Mouse (Mus musculus) intestine, postnatal 0 days (tissue): ENCODE measurements around the gene 1700029J07Rik. TPM values are rescaled to one million over a fixed set of nuclear protein-coding genes. Genes with fewer than 3 reads are reported as not detected.

Source experiments
- ATAC-seq: fragments of 200-750 bp; cut with Nextera tagmentation; 2 replicates; pipeline ENCODE4 v1.8.0; 2017; ENCODE audit warnings: mild to moderate bottlenecking, moderate TSS enrichment, moderate library complexity
- H3K27ac ChIP-seq: fragments of 300-500 bp; sonication (generic); 2 replicates; pipeline ENCODE4 v1.5.1; 2014; ENCODE audit warnings: mild to moderate bottlenecking, low read depth, low read length, moderate library complexity
- H3K27me3 ChIP-seq: fragments of 300-500 bp; sonication (generic); replicated peaks from 2 replicates; pipeline ENCODE4 v1.6.1; 2014; ENCODE audit warnings: low read length, mixed read lengths; ENCODE audit not compliant: control insufficient read depth, insufficient read depth
- H3K36me3 ChIP-seq: fragments of 300-500 bp; sonication (generic); 2 replicates; pipeline ENCODE4 v1.6.1; 2014; ENCODE audit warnings: mild to moderate bottlenecking, moderate library complexity; ENCODE audit not compliant: control insufficient read depth, insufficient read depth
- H3K4me1 ChIP-seq: fragments of 300-500 bp; sonication (generic); replicated peaks from 2 replicates; pipeline ENCODE4 v1.6.1; 2014; ENCODE audit warnings: antibody characterized with exemption, low read length, mixed read lengths; ENCODE audit not compliant: control insufficient read depth, insufficient read depth
- H3K4me2 ChIP-seq: fragments of 300-500 bp; sonication (generic); replicated peaks from 2 replicates; pipeline ENCODE4 v1.6.1; 2014; ENCODE audit warnings: low read depth, mild to moderate bottlenecking, moderate library complexity
- H3K4me3 ChIP-seq: fragments of 300-500 bp; sonication (generic); 2 replicates; pipeline ENCODE4 v1.5.1; 2014; ENCODE audit warnings: low read depth, low read length
- H3K9ac ChIP-seq: fragments of 300-500 bp; sonication (generic); 2 replicates; pipeline ENCODE4 v1.6.1; 2014; ENCODE audit warnings: mild to moderate bottlenecking, low read depth, low read length
- H3K9me3 ChIP-seq: fragments of 300-500 bp; sonication (generic); 2 replicates; pipeline ENCODE4 v1.6.1; 2016; ENCODE audit warnings: mixed run types; ENCODE audit not compliant: control insufficient read depth
- CTCF ChIP-seq: sonication (generic); IDR thresholded peaks from 2 replicates; pipeline ENCODE4 v1.5.1; 2016; ENCODE audit warnings: low read depth, mild to moderate bottlenecking, control low read depth, antibody characterized with exemption, moderate library complexity
- WGBS: fragments of 180-500 bp; shearing (Covaris S2); extraction: QIAGEN DNeasy Blood & Tissue Kit; methylation state at CpG from one replicate; pipeline ENCODE4 v1.1.7; 2014; 5-methylcytosine and 5-hydroxymethylcytosine counted together
- polyA plus RNA-seq: library from polyadenylated mRNA; unstranded; fragments of >200 nt; fragmentation: Nextera tagmentation; extraction: Ambion mirVana; gene quantifications from 2 replicates; pipeline ENCODE4 v1.2.1, GENCODE M21; 2015

The 1700029J07Rik gene
- polyA plus RNA-seq, 1 experiment from 2014 or later: 0.70 TPM

DNA sequence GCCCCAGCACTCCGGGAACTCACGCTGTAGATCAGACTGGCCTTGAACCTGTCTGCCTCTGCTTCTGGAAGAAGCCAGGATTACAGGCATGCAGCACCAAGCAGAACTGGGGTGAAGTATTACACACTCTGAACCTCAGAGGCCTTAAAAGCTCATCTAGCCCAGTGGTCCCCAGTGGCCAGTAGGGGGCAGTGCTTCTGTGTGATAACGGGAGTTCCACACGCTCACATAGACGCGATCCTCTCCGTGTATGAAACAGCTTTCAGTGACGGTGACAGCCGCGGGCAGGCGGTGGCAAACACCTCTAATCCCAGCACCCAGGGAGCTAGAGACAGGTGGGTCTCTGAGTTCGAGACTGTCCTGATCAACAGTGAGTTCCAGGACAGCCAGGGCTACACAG is 4.2 kb downstream of the 1700029J07Rik start:
- H3K9me3 ChIP-seq: 0 out of 2 replicates have a peak, but pooled peaks cover 3% of the 10 kb centered on the region
- H3K27ac ChIP-seq: no peak overlapping the region
- H3K36me3 ChIP-seq: no peaks in the 10 kb centered on the region
- no peak for ATAC-seq
- TF ChIP-seq CTCF: peak; percentile 37
- no peaks in the 10 kb centered on the region for H3K27me3 ChIP-seq
- no peak overlapping the region for H3K4me2 ChIP-seq
- H3K4me1 ChIP-seq: peaks cover 6% of the 10 kb centered on the region
- H3K9ac ChIP-seq: no peak overlapping the region
- 97% methylated on average over 12 of the region's 12 CpGs for WGBS
- H3K4me3 ChIP-seq: no peak overlapping the region

DNA sequence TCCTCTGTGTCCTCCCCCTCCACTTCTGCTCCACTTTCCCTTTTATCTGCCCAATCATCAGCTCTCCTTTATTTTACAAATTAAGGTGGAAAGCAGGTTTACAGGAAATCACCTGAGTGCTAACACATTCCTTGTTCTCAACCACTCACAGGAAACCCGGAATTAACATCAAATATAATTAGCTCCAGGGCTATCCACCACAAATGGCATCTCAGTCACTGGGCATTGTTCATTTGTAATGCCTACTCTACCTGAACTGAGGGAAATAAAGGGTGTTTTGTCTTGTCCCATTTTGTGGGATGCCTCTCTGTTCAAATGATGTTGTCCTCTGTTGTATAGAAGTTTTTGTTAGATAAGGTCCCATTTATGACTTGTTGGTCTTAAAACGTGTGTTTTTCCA is 24.4 kb downstream of the 1700029J07Rik start:
- no peak for ATAC-seq
- H3K4me1 ChIP-seq: no peaks in the 10 kb centered on the region
- H3K9ac ChIP-seq: no peak overlapping the region
- 53% methylated on average over 2 of the region's 2 CpGs for WGBS
- no peak overlapping the region for H3K4me2 ChIP-seq
- H3K27me3 ChIP-seq: no peaks in the 10 kb centered on the region
- no peaks in the 10 kb centered on the region for H3K9me3 ChIP-seq
- H3K27ac ChIP-seq: no peak overlapping the region
- TF ChIP-seq CTCF: no peak
- H3K36me3 ChIP-seq: no peaks in the 10 kb centered on the region
- H3K4me3 ChIP-seq: no peak overlapping the region

GRCm38 (mm10) chr8:45946283-45946682 is 28.8 kb downstream of the 1700029J07Rik start:
- H3K27me3 ChIP-seq: no peaks in the 10 kb centered on the region
- no peak overlapping the region for H3K27ac ChIP-seq
- H3K9ac ChIP-seq: no peak overlapping the region
- 93% methylated on average over 4 of the region's 4 CpGs for WGBS
- no peak for TF ChIP-seq CTCF
- no peaks in the 10 kb centered on the region for H3K36me3 ChIP-seq
- no peak for ATAC-seq
- H3K4me1 ChIP-seq: no peaks in the 10 kb centered on the region
- H3K9me3 ChIP-seq: no peaks in the 10 kb centered on the region
- no peak overlapping the region for H3K4me2 ChIP-seq
- H3K4me3 ChIP-seq: no peak overlapping the region

DNA sequence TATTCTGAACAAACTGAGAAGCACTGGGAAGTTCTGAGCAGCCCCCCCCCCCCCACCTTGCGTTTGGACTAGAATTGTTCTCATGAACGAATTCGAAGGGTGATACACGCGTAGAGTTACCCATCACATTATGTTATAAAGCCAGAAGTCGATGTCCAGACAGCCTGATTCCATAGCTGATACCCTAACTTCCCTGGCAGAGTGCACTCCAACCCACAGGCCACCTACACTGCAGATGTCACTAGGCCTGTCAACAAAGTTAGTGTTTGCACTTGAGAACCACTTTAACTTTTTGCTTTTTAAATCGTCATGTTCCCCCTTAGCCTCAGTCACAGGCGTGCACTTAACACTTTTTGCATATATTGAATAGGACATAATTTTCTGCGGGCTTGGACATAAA is 38.1 kb downstream of the 1700029J07Rik start:
- no peak for ATAC-seq
- H3K27ac ChIP-seq: no peak overlapping the region
- no peaks in the 10 kb centered on the region for H3K27me3 ChIP-seq
- no peak overlapping the region for H3K4me2 ChIP-seq
- no peaks in the 10 kb centered on the region for H3K9me3 ChIP-seq
- no peak overlapping the region for H3K9ac ChIP-seq
- H3K36me3 ChIP-seq: no peaks in the 10 kb centered on the region
- no peaks in the 10 kb centered on the region for H3K4me1 ChIP-seq
- H3K4me3 ChIP-seq: no peak overlapping the region
- 88% methylated on average over 9 of the region's 9 CpGs for WGBS
- no peak for TF ChIP-seq CTCF

- Histone ChIP-seq H3K4me3 (0 out of 2 replicates have a peak within 1 kb of the TSS, but pooled peaks have one; percentile 9), H3K9ac (no peak within 1 kb of the TSS), H3K27ac (no peak within 1 kb of the TSS), H3K4me2 (peak within 1 kb of the TSS; percentile 43; the same call in 1 of the 2 replicates), H3K9me3 (no peaks in the 10 kb centered on the region), H3K4me1 (no peaks in the 10 kb centered on the region), H3K27me3 (no peaks in the 10 kb centered on the region), H3K36me3 (no peaks in the 10 kb centered on the region)
- peak; percentile 83 for ATAC-seq
- WGBS: 6% methylated on average over 23 of the region's 23 CpGs
- TF ChIP-seq CTCF: peak; percentile 100
Observed at GRCm38 (mm10) chr8:45934582-45935014, 40.5 kb downstream of the 1700029J07Rik start, which contains the start of gene Ccdc110. Gene Ccdc110 (plus strand): TSS chr8:45934619.

DNA sequence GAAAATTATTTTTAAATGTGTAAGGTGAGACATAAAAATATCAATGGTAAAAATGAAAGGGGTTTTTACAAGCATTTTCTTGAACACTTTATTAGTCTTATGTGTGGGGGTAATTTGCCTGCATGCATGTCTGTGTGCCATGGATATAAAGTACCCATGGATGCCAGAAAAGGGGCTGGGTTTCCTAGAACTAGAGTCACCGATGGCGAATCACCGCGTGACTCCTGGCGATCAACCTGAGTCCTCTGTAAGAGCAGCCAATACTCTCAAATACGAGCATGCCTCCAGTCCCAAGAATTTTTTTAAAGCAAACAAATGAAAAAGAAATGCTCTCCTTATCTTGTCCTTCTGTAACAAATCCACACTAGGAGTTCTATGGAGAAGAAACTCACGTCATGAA is 52.9 kb downstream of the 1700029J07Rik start:
- no peak for ATAC-seq
- H3K4me3 ChIP-seq: no peak overlapping the region

DNA sequence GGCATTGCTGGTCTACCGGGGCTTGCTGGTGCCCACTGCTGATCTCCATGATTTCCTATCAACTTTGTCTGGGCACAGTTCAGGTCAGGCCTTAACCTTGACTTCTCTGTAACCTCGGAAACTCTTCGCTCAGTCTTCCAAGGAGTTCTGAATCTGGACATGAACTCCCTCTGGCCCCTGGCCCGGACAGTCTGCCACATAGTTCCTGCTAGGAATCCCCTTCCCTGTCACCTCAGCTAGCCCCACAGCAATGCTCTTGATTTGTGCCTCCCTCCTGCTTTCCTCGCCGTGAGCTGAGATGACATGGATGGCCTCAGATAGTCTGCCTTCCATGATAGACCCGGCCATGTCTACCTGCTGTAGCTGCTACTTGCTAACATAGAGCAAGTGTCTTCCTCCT is 54.7 kb downstream of the 1700029J07Rik start:
- H3K36me3 ChIP-seq: peaks cover 3% of the 10 kb centered on the region; the same call in 1 of the 2 replicates
- no peak overlapping the region for H3K4me3 ChIP-seq
- no peaks in the 10 kb centered on the region for H3K27me3 ChIP-seq
- WGBS: 96% methylated on average over 7 of the region's 7 CpGs
- H3K4me1 ChIP-seq: no peaks in the 10 kb centered on the region
- no peak overlapping the region for H3K4me2 ChIP-seq
- ATAC-seq: no peak
- no peak for TF ChIP-seq CTCF
- H3K9me3 ChIP-seq: no peaks in the 10 kb centered on the region
- H3K27ac ChIP-seq: no peak overlapping the region
- no peak overlapping the region for H3K9ac ChIP-seq

More for the DNA sequence above, 52.9 kb downstream of the 1700029J07Rik start:
- TF ChIP-seq CTCF: no peak
- H3K9me3 ChIP-seq: no peaks in the 10 kb centered on the region
- no peaks in the 10 kb centered on the region for H3K27me3 ChIP-seq
- no peaks in the 10 kb centered on the region for H3K4me1 ChIP-seq
- peaks cover 3% of the 10 kb centered on the region; the same call in 1 of the 2 replicates for H3K36me3 ChIP-seq
- WGBS: 90% methylated on average over 7 of the region's 7 CpGs
- H3K4me2 ChIP-seq: no peak overlapping the region
- no peak overlapping the region for H3K27ac ChIP-seq
- no peak overlapping the region for H3K9ac ChIP-seq
